Mouse (Mus musculus): ENCODE data around the gene BC147527.

DNA sequence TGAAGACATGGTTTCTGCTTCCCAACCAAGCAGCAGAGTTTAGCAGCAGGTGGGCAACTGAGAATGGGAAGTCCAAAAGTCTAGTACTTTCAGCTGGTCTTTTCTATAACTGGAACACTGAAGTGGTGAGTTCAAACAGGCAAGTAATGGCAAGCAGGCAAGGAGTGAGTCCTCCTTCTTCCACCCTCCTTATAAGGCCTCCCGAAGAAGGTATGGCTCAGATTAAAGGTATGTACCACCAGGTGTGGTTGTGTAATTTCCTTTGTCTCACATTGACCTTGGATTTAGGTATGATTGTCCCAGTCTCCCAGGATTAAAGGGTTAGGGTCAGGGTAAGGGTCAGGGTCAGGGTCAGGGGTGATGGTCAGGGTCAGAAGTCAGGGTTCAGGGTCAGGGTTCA, 20.5 kb downstream of the BC147527 start:
- no peak for TF ChIP-seq FLI1 (IDR thresholded peaks at IDR 0.05; ENCODE audit: low read length)
- no peak for TF ChIP-seq GATA1 (IDR thresholded peaks at IDR 0.05; ENCODE audit: borderline replicate concordance, low read length)

Measured in megakaryocyte, embryonic 14.5 days (primary cell).